Comparison of ENCODE assay signal across 16 mouse cellular contexts in the genomic region with DNA sequence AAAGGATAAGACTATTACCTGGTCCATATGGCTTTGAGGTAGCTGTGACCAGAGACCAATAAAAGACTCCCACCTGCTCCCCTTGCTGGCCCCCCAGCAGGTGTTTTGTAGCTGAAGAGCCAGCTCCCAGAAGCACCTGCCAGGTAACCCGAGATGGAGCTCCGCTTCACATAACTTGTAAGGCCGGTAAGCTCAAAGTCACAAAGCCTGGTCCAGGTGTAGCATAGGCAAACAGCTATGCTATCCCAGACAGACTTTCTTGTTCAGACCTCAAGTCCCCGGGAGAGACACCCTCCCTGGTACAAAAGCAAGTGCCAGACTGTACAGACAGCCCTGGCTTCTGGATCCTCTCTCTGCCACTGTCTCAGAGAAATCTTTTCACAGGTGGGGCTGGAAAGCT.
"Had no signal": no experiment of that assay in that cellular context is flagged by ENCODE, and none has a peak within 500 bp of the region (broad histone marks: within the 10 kb centered on the region; RNA-seq: fewer than 3 reads in every experiment).

No protein-coding gene starts in this region.

- H3K9me3 ChIP-seq: neural tube, embryonic 15.5 days; stomach, embryonic 15.5 days had no signal

- H3K4me1 ChIP-seq: midbrain, embryonic 10.5 days had no signal

- H3K27me3 ChIP-seq: lung, embryonic 15.5 days; midbrain, embryonic 12.5 days; neural tube, embryonic 13.5 days; neural tube, embryonic 15.5 days; stomach, embryonic 15.5 days had no signal

- H3K36me3 ChIP-seq: lung, embryonic 15.5 days; midbrain, embryonic 10.5 days; midbrain, embryonic 12.5 days; neural tube, embryonic 13.5 days; neural tube, embryonic 15.5 days; stomach, embryonic 15.5 days had no signal

- H3K9ac ChIP-seq: lung, embryonic 15.5 days; midbrain, embryonic 12.5 days; neural tube, embryonic 13.5 days; neural tube, embryonic 15.5 days; stomach, embryonic 15.5 days had no signal

- H3K27ac ChIP-seq: lung, embryonic 15.5 days; midbrain, embryonic 10.5 days; midbrain, embryonic 12.5 days; neural tube, embryonic 13.5 days; neural tube, embryonic 15.5 days; stomach, embryonic 15.5 days had no signal

- H3K4me3 ChIP-seq: lung, embryonic 15.5 days; midbrain, embryonic 10.5 days; midbrain, embryonic 12.5 days; myocyte; neural tube, embryonic 13.5 days; neural tube, embryonic 15.5 days; stomach, embryonic 15.5 days had no signal

- H3K4me2 ChIP-seq: lung, embryonic 15.5 days; midbrain, embryonic 12.5 days; neural tube, embryonic 13.5 days; neural tube, embryonic 15.5 days; stomach, embryonic 15.5 days had no signal

- ATAC-seq: midbrain, embryonic 16.5 days had no signal

- DNase-seq: lung, adult 18-20 months; lung, postnatal 10 days; lung, postnatal 4 days; midbrain, embryonic 14.5 days; right cerebral cortex, postnatal 14 days; thymus, adult 18-20 months; thymus, postnatal 14 days; thymus, postnatal 36 days had no signal
